Mouse (Mus musculus) kidney, embryonic 15.5 days (tissue): Measurements from ENCODE around the gene Wfdc5. TPM values are rescaled to one million over a fixed set of nuclear protein-coding genes. Genes with fewer than 3 reads are reported as not detected.
"Not testable (repeated sequence)": the region's sequence is repeated elsewhere in the genome, so short reads cannot be mapped to it uniquely, and the experiment has no call there.

Source experiments
- ATAC-seq: fragments of 200-750 bp; cut with Nextera tagmentation; replicated peaks from 2 replicates; pipeline ENCODE4 v1.8.0; 2017; ENCODE audit warnings: moderate TSS enrichment; ENCODE audit not compliant: low FRiP score
- H3K27ac ChIP-seq: fragments of 300-500 bp; sonication (generic); 2 replicates; pipeline ENCODE4 v1.5.1; 2015; ENCODE audit warnings: mild to moderate bottlenecking, inconsistent platforms
- H3K27me3 ChIP-seq: fragments of 300-500 bp; sonication (generic); 2 replicates; pipeline ENCODE4 v1.6.1; 2015; ENCODE audit warnings: inconsistent platforms
- H3K36me3 ChIP-seq: fragments of 300-500 bp; sonication (generic); 2 replicates; pipeline ENCODE4 v1.6.1; 2015; ENCODE audit warnings: inconsistent platforms
- H3K4me1 ChIP-seq: fragments of 300-500 bp; sonication (generic); 2 replicates; pipeline ENCODE4 v1.6.1; 2015; ENCODE audit warnings: inconsistent platforms
- H3K4me2 ChIP-seq: fragments of 300-500 bp; sonication (generic); 2 replicates; pipeline ENCODE4 v1.6.1; 2015; ENCODE audit warnings: moderate library complexity, mild to moderate bottlenecking, inconsistent platforms
- H3K4me3 ChIP-seq: fragments of 300-500 bp; sonication (generic); replicated peaks from 2 replicates; pipeline ENCODE4 v1.5.1; 2015; ENCODE audit warnings: mild to moderate bottlenecking, inconsistent platforms
- H3K9ac ChIP-seq: fragments of 300-500 bp; sonication (generic); 2 replicates; pipeline ENCODE4 v1.6.1; 2015; ENCODE audit warnings: mild to moderate bottlenecking, inconsistent platforms
- H3K9me3 ChIP-seq: fragments of 300-500 bp; sonication (generic); replicated peaks from 2 replicates; pipeline ENCODE4 v1.6.1; 2016; ENCODE audit warnings: inconsistent platforms
- WGBS: fragments of 180-500 bp; shearing (Covaris S2); methylation state at CpG from one replicate; pipeline ENCODE4 v1.1.7; 2015; ENCODE audit warnings: mixed read lengths; 5-methylcytosine and 5-hydroxymethylcytosine counted together
- polyA plus RNA-seq: library from polyadenylated mRNA; unstranded; fragments of >200 nt; fragmentation: Nextera tagmentation; extraction: Ambion mirVana; gene quantifications from 2 replicates; pipeline ENCODE4 v1.2.1, GENCODE M21; 2015

Wfdc5 gene
- 0.13 TPM in 1 of 2 replicates, not detected in the other for polyA plus RNA-seq

DNA sequence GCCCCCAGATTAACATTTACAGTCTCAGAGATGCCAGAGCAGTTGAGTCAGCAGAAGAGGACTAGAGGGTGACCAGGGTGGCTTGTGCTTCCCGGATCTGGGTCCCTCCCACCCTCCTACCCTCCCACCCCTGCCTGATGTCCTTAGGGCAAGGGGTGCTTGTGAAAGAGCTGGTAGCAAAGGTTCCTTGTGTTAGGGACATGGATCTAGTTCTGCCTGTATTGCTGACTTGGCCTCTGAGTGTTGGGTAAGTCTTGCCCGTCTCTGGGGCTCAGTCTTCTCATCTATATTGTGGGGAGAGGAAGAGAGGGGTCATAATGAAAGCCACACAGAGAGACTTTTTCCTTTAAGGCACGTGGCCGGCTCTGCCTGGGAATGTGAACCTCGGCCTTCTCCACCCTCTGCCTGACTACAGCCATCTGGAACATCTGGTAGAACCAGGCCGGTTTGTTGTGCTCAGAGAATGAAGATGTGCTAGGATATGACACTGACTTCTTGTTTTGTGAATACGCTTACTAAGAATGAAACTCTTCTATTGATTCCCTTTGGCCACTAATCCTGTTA, at the start of gene Wfdc5:
Gene Wfdc5, minus strand, starts transcription at position 51 of the 564 bp plus-strand sequence.
- no peak within 1 kb of the TSS for H3K4me2 ChIP-seq
- no peak within 1 kb of the TSS for H3K27ac ChIP-seq
- no peak within 1 kb of the TSS for H3K4me3 ChIP-seq
- peaks cover 10% of the 10 kb centered on the region for H3K27me3 ChIP-seq
- H3K9me3 ChIP-seq, result no peaks in the 10 kb centered on the region
- no peaks in the 10 kb centered on the region for H3K36me3 ChIP-seq
- 73% methylated on average over 7 of the region's 7 CpGs for WGBS
- no peak within 1 kb of the TSS for H3K9ac ChIP-seq
- peaks cover 13% of the 10 kb centered on the region; the same call in 1 of the 2 replicates for H3K4me1 ChIP-seq
- ATAC-seq, result no peak

DNA sequence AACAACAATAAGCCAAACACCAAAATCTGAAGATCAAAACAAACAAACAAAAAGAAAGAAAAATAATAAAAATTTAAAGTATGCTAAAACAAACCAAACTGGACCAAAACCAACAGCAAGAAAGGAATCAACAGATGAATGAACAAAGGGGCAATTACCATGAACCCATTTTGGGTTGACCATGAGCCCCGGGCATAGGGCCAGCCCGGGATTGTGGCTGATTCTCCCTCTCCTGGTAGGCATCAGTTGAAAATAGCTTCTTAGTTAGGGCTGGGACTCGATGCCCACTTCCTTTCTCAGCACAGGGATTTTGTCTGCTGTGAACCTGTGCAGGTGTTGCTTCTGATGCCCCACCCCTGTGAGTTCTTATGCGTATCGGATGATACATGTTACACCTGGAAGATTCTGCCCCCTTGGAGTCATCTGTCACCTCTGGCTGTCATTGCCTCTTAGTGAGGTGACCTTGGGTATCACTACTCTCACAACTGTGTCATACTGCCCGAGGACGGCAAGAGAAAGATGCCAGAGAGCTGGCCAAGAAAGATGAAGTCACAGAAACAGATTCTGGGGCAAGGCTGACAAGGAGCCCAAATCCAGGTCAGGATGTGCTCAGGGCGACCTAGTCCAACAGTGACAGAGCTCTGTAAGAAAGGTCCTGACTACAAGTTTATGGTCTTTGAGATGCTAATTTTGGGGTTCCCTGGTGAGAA, 46.0 kb upstream of the Wfdc5 start:
- ATAC-seq, result no peak
- Histone ChIP-seq H3K27me3 (no peaks in the 10 kb centered on the region), H3K4me2 (no peak overlapping the region), H3K36me3 (no peaks in the 10 kb centered on the region), H3K9ac (no peak overlapping the region), H3K9me3 (no peaks in the 10 kb centered on the region), H3K27ac (no peak overlapping the region), H3K4me1 (no peaks in the 10 kb centered on the region), H3K4me3 (no peak overlapping the region)
- 85% methylated on average over 8 of the region's 8 CpGs for WGBS

GRCm38 (mm10) chr2:164221522-164221921, 39.0 kb upstream of the Wfdc5 start, which contains the start of gene Wfdc15b:
Wfdc15b (minus strand) TSS chr2:164221660.
- peak within 1 kb of the TSS; percentile 33 for H3K4me2 ChIP-seq
- H3K27me3 ChIP-seq, result no peaks in the 10 kb centered on the region
- H3K4me1 ChIP-seq, result 0 out of 2 replicates have a peak, but pooled peaks cover 10% of the 10 kb centered on the region
- no peak for ATAC-seq
- H3K9ac ChIP-seq, result no peak within 1 kb of the TSS
- peak within 1 kb of the TSS; percentile 73 for H3K27ac ChIP-seq
- no peaks in the 10 kb centered on the region for H3K9me3 ChIP-seq
- H3K4me3 ChIP-seq, result peak within 1 kb of the TSS; percentile 31
- H3K36me3 ChIP-seq, result no peaks in the 10 kb centered on the region
- 44% methylated on average over 11 of the region's 11 CpGs for WGBS

DNA sequence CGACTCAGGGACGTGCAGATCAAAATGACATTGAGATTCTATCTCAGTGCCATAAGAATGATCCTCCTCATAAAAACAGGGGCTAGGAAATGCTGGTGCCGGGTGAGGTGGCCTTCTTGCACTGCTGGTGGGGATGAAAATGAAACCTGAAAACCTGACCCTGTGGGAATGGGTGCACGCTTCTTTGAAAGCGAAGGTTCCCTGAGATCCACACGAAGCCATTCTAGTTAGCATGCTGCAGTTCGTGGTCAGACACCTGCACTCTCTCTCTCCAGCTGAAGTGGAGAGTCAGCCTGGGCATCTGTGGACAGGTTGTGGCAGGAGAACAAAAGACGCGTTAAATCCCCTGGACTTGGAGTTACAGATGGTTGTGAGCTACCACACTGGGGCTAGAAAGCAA, 36.8 kb upstream of the Wfdc5 start:
- Histone ChIP-seq H3K36me3 (no peaks in the 10 kb centered on the region), H3K4me2 (no peak overlapping the region), H3K27me3 (no peaks in the 10 kb centered on the region), H3K4me1 (0 out of 2 replicates have a peak, but pooled peaks cover 10% of the 10 kb centered on the region), H3K9me3 (no peaks in the 10 kb centered on the region), H3K9ac (no peak overlapping the region), H3K27ac (no peak overlapping the region), H3K4me3 (no peak overlapping the region)
- no peak for ATAC-seq
- 77% methylated on average over 9 of the region's 9 CpGs for WGBS

DNA sequence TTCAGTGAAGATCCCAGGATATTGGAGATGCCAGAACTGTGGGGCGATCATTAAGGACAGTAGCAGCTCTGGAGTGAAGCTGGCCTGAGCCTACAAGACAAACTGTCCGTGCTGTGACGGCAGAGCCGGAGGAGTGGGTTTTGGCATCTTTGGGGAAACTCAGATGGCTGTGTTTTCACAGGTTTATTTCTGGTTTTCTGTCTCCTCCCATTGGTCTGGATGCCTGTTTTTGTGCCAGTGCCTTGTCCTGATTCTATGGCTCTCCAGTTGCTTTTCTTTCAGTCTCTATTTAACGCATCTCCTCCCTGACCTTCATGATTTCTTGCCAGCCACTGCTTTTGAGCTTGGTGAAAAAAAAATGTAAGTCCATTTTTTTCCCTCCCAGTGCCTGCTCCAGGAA, 30.2 kb upstream of the Wfdc5 start:
- no peaks in the 10 kb centered on the region for H3K36me3 ChIP-seq
- WGBS, result 80% methylated on average over 5 of the region's 5 CpGs
- H3K9ac ChIP-seq, result no peak overlapping the region
- H3K4me2 ChIP-seq, result no peak overlapping the region
- no peaks in the 10 kb centered on the region for H3K27me3 ChIP-seq
- no peaks in the 10 kb centered on the region for H3K4me1 ChIP-seq
- no peak overlapping the region for H3K27ac ChIP-seq
- ATAC-seq, result no peak
- no peaks in the 10 kb centered on the region for H3K9me3 ChIP-seq
- H3K4me3 ChIP-seq, result no peak overlapping the region

- Histone ChIP-seq H3K4me1 (no peaks in the 10 kb centered on the region), H3K27me3 (no peaks in the 10 kb centered on the region), H3K9me3 (no peaks in the 10 kb centered on the region), H3K27ac (no peak overlapping the region), H3K4me2 (no peak overlapping the region), H3K36me3 (no peaks in the 10 kb centered on the region), H3K4me3 (no peak overlapping the region), H3K9ac (no peak overlapping the region)
- 92% methylated on average over 4 of the region's 4 CpGs for WGBS
- no peak for ATAC-seq
Measured at GRCm38 (mm10) chr2:164210892-164211291, 28.4 kb upstream of the Wfdc5 start.

GRCm38 (mm10) chr2:164206676-164207075, 24.1 kb upstream of the Wfdc5 start:
- no peak overlapping the region for H3K4me3 ChIP-seq
- no peak overlapping the region for H3K27ac ChIP-seq
- no peaks in the 10 kb centered on the region for H3K27me3 ChIP-seq
- no peak for ATAC-seq
- no peaks in the 10 kb centered on the region for H3K4me1 ChIP-seq
- no peaks in the 10 kb centered on the region for H3K9me3 ChIP-seq
- H3K4me2 ChIP-seq, result no peak overlapping the region
- no peak overlapping the region for H3K9ac ChIP-seq
- 75% methylated on average over 4 of the region's 4 CpGs for WGBS
- H3K36me3 ChIP-seq, result no peaks in the 10 kb centered on the region

GRCm38 (mm10) chr2:164206011-164206410, 23.5 kb upstream of the Wfdc5 start:
- H3K27ac ChIP-seq, H3K36me3 ChIP-seq, ATAC-seq, H3K4me2 ChIP-seq, H3K9ac ChIP-seq, H3K4me1 ChIP-seq, H3K9me3 ChIP-seq, H3K27me3 ChIP-seq, H3K4me3 ChIP-seq: not testable (repeated sequence)
- 91% methylated on average over 10 of the region's 10 CpGs for WGBS

DNA sequence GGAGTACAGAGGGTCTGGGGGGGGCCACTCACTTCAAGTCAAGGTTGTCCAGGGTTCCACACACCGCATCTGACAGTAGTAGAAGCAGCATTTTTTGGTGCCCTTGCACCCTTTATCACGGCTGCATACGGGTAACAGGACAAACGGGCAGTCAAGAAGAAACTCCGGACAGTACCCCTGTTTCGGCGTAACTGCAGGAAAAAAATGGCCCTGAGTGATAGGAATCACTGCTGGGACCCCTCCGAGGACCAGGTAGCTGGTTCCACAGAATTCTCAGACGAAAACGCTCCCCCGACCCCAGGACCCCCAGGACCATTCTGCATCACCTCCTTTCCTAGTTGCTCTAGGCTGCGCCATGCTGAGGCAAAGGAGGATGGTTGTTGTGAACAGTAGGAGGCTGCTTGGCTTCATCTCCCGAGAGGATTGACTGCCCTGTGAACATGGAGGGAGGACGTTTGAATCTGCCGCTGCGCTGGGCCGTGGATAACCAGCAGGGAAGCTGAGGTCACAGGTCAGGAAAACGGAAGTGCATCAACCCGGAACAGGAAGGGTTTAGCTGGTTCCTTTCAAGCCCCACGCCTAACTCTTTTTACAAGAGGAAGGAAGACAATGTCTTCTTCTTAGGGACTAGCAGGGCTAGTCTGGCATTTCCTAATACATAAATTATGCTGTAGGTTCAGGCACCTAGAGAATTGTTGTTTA, 17.2 kb upstream of the Wfdc5 start, which contains the start of gene Wfdc15a:
Gene Wfdc15a, minus strand, starts transcription at position 505 of the 702 bp plus-strand sequence.
- WGBS, result 72% methylated on average over 20 of the region's 20 CpGs
- ATAC-seq, result no peak
- Histone ChIP-seq H3K4me1 (no peaks in the 10 kb centered on the region; the same call in 1 of the 2 replicates), H3K9me3 (no peaks in the 10 kb centered on the region), H3K27me3 (no peaks in the 10 kb centered on the region), H3K36me3 (no peaks in the 10 kb centered on the region), H3K27ac (no peak within 1 kb of the TSS), H3K9ac (no peak within 1 kb of the TSS), H3K4me3 (no peak within 1 kb of the TSS), H3K4me2 (no peak within 1 kb of the TSS)

GRCm38 (mm10) chr2:164196700-164196990, 14.1 kb upstream of the Wfdc5 start:
- H3K9me3 ChIP-seq, result no peaks in the 10 kb centered on the region
- no peaks in the 10 kb centered on the region; the same call in 1 of the 2 replicates for H3K4me1 ChIP-seq
- H3K4me3 ChIP-seq, result no peak overlapping the region
- ATAC-seq, result no peak
- H3K27me3 ChIP-seq, result no peaks in the 10 kb centered on the region
- H3K27ac ChIP-seq, result no peak overlapping the region
- H3K4me2 ChIP-seq, result no peak overlapping the region
- no peak overlapping the region for H3K9ac ChIP-seq
- H3K36me3 ChIP-seq, result no peaks in the 10 kb centered on the region
- 71% methylated on average over 5 of the region's 5 CpGs for WGBS

GRCm38 (mm10) chr2:164195971-164196699, 13.6 kb upstream of the Wfdc5 start:
- Histone ChIP-seq H3K4me1 (no peaks in the 10 kb centered on the region; the same call in 1 of the 2 replicates), H3K4me3 (no peak overlapping the region), H3K36me3 (no peaks in the 10 kb centered on the region), H3K4me2 (no peak overlapping the region), H3K27me3 (no peaks in the 10 kb centered on the region), H3K9ac (no peak overlapping the region), H3K27ac (no peak overlapping the region), H3K9me3 (no peaks in the 10 kb centered on the region)
- WGBS, result 87% methylated on average over 5 of the region's 5 CpGs
- no peak for ATAC-seq
